Mouse (Mus musculus) liver, embryonic 14.5 days (tissue): ENCODE measurements around the gene Lrmda.

Experiments used
- CTCF ChIP-seq: IDR thresholded peaks from 2 replicates; pipeline ENCODE4 v1.5.1; 2016; ENCODE audit warnings: antibody characterized with exemption, low read depth, control low read depth
- EP300 ChIP-seq: IDR thresholded peaks from 2 replicates; pipeline ENCODE4 v1.6.1; 2016; ENCODE audit warnings: antibody characterized with exemption, low read depth

GRCm38 (mm10) chr14:22155034-22155433 lies 135.5 kb downstream of the Lrmda start:
- TF ChIP-seq EP300: no peak
- no peak for TF ChIP-seq CTCF
